Mouse (Mus musculus) heart, embryonic 11.5 days (tissue): ENCODE data around the gene Crabp2. TPM values are rescaled to one million over a fixed set of nuclear protein-coding genes. Genes with fewer than 3 reads are reported as not detected.

ENCODE experiments used
- ATAC-seq: fragments of 200-750 bp; cut with Nextera tagmentation; replicated peaks from 2 replicates; pipeline ENCODE4 v1.8.0; 2017; ENCODE audit warnings: moderate library complexity; ENCODE audit not compliant: insufficient number of reproducible peaks, low FRiP score, low TSS enrichment
- H3K27ac ChIP-seq: fragments of 300-500 bp; sonication (generic); 2 replicates; pipeline ENCODE4 v1.5.1; 2014; ENCODE audit warnings: mild to moderate bottlenecking, low read depth, low read length
- H3K27me3 ChIP-seq: fragments of 300-500 bp; sonication (generic); 2 replicates; pipeline ENCODE4 v1.6.1; 2014; ENCODE audit warnings: mild to moderate bottlenecking, low read length, mixed read lengths; ENCODE audit not compliant: control insufficient read depth, insufficient read depth
- H3K36me3 ChIP-seq: fragments of 300-500 bp; sonication (generic); 2 replicates; pipeline ENCODE4 v1.6.1; 2014; ENCODE audit warnings: mild to moderate bottlenecking, low read length, moderate library complexity, mixed read lengths; ENCODE audit not compliant: control insufficient read depth, insufficient read depth
- H3K4me1 ChIP-seq: fragments of 300-500 bp; sonication (generic); 2 replicates; pipeline ENCODE4 v1.6.1; 2014; ENCODE audit warnings: low read length; ENCODE audit not compliant: control insufficient read depth, insufficient read depth
- H3K4me2 ChIP-seq: fragments of 300-500 bp; sonication (generic); 2 replicates; pipeline ENCODE4 v1.6.1; 2014; ENCODE audit warnings: mild to moderate bottlenecking, moderate library complexity
- H3K4me3 ChIP-seq: fragments of 300-500 bp; sonication (generic); 2 replicates; pipeline ENCODE4 v1.5.1; 2014; ENCODE audit warnings: low read depth, low read length
- H3K9ac ChIP-seq: fragments of 300-500 bp; sonication (generic); 2 replicates; pipeline ENCODE4 v1.6.1; 2014; ENCODE audit warnings: mild to moderate bottlenecking, low read depth, low read length, moderate library complexity
- H3K9me3 ChIP-seq: fragments of 300-500 bp; sonication (generic); replicated peaks from 2 replicates; pipeline ENCODE4 v1.6.1; 2016; ENCODE audit warnings: low read length; ENCODE audit not compliant: control insufficient read depth
- WGBS: fragments of 180-500 bp; shearing (Covaris S2); extraction: QIAGEN DNeasy Blood & Tissue Kit; methylation state at CpG from one replicate; pipeline ENCODE4 v1.1.7; 2014; ENCODE audit not compliant: insufficient replicate concordance; 5-methylcytosine and 5-hydroxymethylcytosine counted together
- polyA plus RNA-seq: library from polyadenylated mRNA; unstranded; fragments of >200 nt; fragmentation: Nextera tagmentation; extraction: Ambion mirVana; gene quantifications from 2 replicates; pipeline ENCODE4 v1.2.1, GENCODE M21; 2014

Crabp2 gene
- polyA plus RNA-seq, 1 experiment from 2014 or later = 25.1 TPM

- Histone ChIP-seq H3K9ac (no peak overlapping the region), H3K4me2 (no peak overlapping the region), H3K9me3 (no peaks in the 10 kb centered on the region), H3K4me1 (peaks cover 19% of the 10 kb centered on the region), H3K27ac (no peak overlapping the region), H3K36me3 (no peaks in the 10 kb centered on the region), H3K4me3 (no peak overlapping the region), H3K27me3 (no peaks in the 10 kb centered on the region)
- 28% methylated on average over 4 of the region's 4 CpGs for WGBS
- ATAC-seq = no peak
Observed at GRCm38 (mm10) chr3:87958476-87958875, 10.0 kb downstream of the Crabp2 start.

- WGBS = 56% methylated on average over 1 of the region's 1 CpGs
- no peaks in the 10 kb centered on the region for H3K36me3 ChIP-seq
- no peak overlapping the region for H3K4me2 ChIP-seq
- ATAC-seq = no peak
- no peak overlapping the region for H3K9ac ChIP-seq
- H3K4me3 ChIP-seq = no peak overlapping the region
- no peak overlapping the region for H3K27ac ChIP-seq
- H3K4me1 ChIP-seq = peaks cover 19% of the 10 kb centered on the region
- no peaks in the 10 kb centered on the region for H3K9me3 ChIP-seq
- H3K27me3 ChIP-seq = no peaks in the 10 kb centered on the region
Observed at GRCm38 (mm10) chr3:87958967-87959366, 10.5 kb downstream of the Crabp2 start.

- H3K9me3 ChIP-seq = no peaks in the 10 kb centered on the region
- no peak overlapping the region for H3K4me3 ChIP-seq
- H3K9ac ChIP-seq = no peak overlapping the region
- no peaks in the 10 kb centered on the region for H3K36me3 ChIP-seq
- ATAC-seq = no peak
- H3K4me2 ChIP-seq = no peak overlapping the region
- peaks cover 19% of the 10 kb centered on the region for H3K4me1 ChIP-seq
- WGBS = 52% methylated on average over 7 of the region's 7 CpGs
- H3K27ac ChIP-seq = no peak overlapping the region; the same call in 1 of the 2 replicates
- no peaks in the 10 kb centered on the region for H3K27me3 ChIP-seq
Observed at GRCm38 (mm10) chr3:87959371-87959770, 10.9 kb downstream of the Crabp2 start.

- H3K4me2 ChIP-seq = peak overlapping the region; percentile 76
Observed at GRCm38 (mm10) chr3:87960191-87960585, 11.7 kb downstream of the Crabp2 start.

GRCm38 (mm10) chr3:87960586-87961191 lies 12.2 kb downstream of the Crabp2 start:
- Histone ChIP-seq H3K36me3 (no peaks in the 10 kb centered on the region), H3K9ac (peak overlapping the region; percentile 72), H3K4me2 (peak overlapping the region; percentile 76), H3K27ac (peak overlapping the region; percentile 78), H3K9me3 (no peaks in the 10 kb centered on the region), H3K27me3 (no peaks in the 10 kb centered on the region), H3K4me3 (peak overlapping the region; percentile 45), H3K4me1 (peaks cover 19% of the 10 kb centered on the region)
- under 1% methylated on average over 27 of the region's 27 CpGs for WGBS
- peak; percentile 94 for ATAC-seq

More at GRCm38 (mm10) chr3:87960191-87960585, 11.7 kb downstream of the Crabp2 start:
- ATAC-seq = no peak
- Histone ChIP-seq H3K4me1 (peaks cover 19% of the 10 kb centered on the region), H3K27me3 (no peaks in the 10 kb centered on the region), H3K4me3 (peak overlapping the region; percentile 45), H3K27ac (peak overlapping the region; percentile 78), H3K36me3 (no peaks in the 10 kb centered on the region), H3K9ac (peak overlapping the region; percentile 72), H3K9me3 (no peaks in the 10 kb centered on the region)
- WGBS = 9% methylated on average over 10 of the region's 10 CpGs

GRCm38 (mm10) chr3:87970184-87970938 lies 21.9 kb downstream of the Crabp2 start:
- peak overlapping the region; percentile 95 for H3K4me2 ChIP-seq
- peak overlapping the region; percentile 46; the same call in 1 of the 2 replicates for H3K27ac ChIP-seq
- H3K36me3 ChIP-seq = 0 out of 2 replicates have a peak, but pooled peaks cover 2% of the 10 kb centered on the region
- H3K27me3 ChIP-seq = peaks cover 19% of the 10 kb centered on the region
- H3K4me1 ChIP-seq = peaks cover 39% of the 10 kb centered on the region
- no peaks in the 10 kb centered on the region for H3K9me3 ChIP-seq
- H3K9ac ChIP-seq = peak overlapping the region; percentile 39; the same call in 1 of the 2 replicates
- under 1% methylated on average over 21 of the region's 21 CpGs for WGBS
- no peak for ATAC-seq
- H3K4me3 ChIP-seq = peak overlapping the region; percentile 67

GRCm38 (mm10) chr3:87970939-87971488 lies 22.5 kb downstream of the Crabp2 start, which contains the start of gene Nes:
Gene Nes, plus strand, starts transcription at chr3:87971078.
- under 1% methylated on average over 44 of the region's 44 CpGs for WGBS
- H3K9me3 ChIP-seq = no peaks in the 10 kb centered on the region
- peak within 1 kb of the TSS; percentile 51 for H3K27ac ChIP-seq
- peak within 1 kb of the TSS; percentile 67 for H3K4me3 ChIP-seq
- H3K4me1 ChIP-seq = peaks cover 39% of the 10 kb centered on the region
- peak within 1 kb of the TSS; percentile 95 for H3K4me2 ChIP-seq
- peaks cover 19% of the 10 kb centered on the region for H3K27me3 ChIP-seq
- H3K36me3 ChIP-seq = peaks cover 6% of the 10 kb centered on the region; the same call in 1 of the 2 replicates
- peak; percentile 51 for ATAC-seq
- peak within 1 kb of the TSS; percentile 81 for H3K9ac ChIP-seq

GRCm38 (mm10) chr3:87971489-87972202 lies 23.2 kb downstream of the Crabp2 start:
- peak overlapping the region; percentile 95 for H3K4me2 ChIP-seq
- peaks cover 6% of the 10 kb centered on the region; the same call in 1 of the 2 replicates for H3K36me3 ChIP-seq
- H3K9ac ChIP-seq = peak overlapping the region; percentile 81
- H3K4me3 ChIP-seq = peak overlapping the region; percentile 67
- peaks cover 39% of the 10 kb centered on the region for H3K4me1 ChIP-seq
- peak overlapping the region; percentile 51; the same call in 1 of the 2 replicates for H3K27ac ChIP-seq
- no peak for ATAC-seq
- no peaks in the 10 kb centered on the region for H3K9me3 ChIP-seq
- WGBS = 1% methylated on average over 57 of the region's 60 CpGs
- H3K27me3 ChIP-seq = peaks cover 19% of the 10 kb centered on the region
